Mouse (Mus musculus) adrenal gland, postnatal 10 days (tissue): ENCODE data around the gene Ttll12. TPM values are rescaled to one million over a fixed set of nuclear protein-coding genes. Genes with fewer than 3 reads are reported as not detected.

Source experiments
- DNase-seq: peaks from one replicate; pipeline ENCODE4 v3.0.0; 2021; ENCODE audit warnings: mixed read lengths
- total RNA-seq, 2 experiments: library from RNA; stranded (reverse); gene quantifications; 2 replicates each; pipeline ENCODE4 v1.2.3; 2021

Ttll12 gene
- total RNA-seq, 2 experiments from 2014 or later, result 19.0 to 21.1 TPM

- peak; percentile 79 for DNase-seq
Measured at GRCm38 (mm10) chr15:83526424-83527091, 68.4 kb downstream of the Ttll12 start, which contains the start of gene Bik. Gene Bik (plus strand): TSS chr15:83526862.

Other genes starting within 250 kb of the Ttll12 start
- 10 to 100 TPM; 24.0 to 24.7 TPM for gene Arfgap3, start 244.9 kb downstream of the Ttll12 start, total RNA-seq
- gene Pacsin2, start 130.6 kb downstream of the Ttll12 start, total RNA-seq, result 10 to 100 TPM; 69.9 to 76.3 TPM
- gene Ttll1, start 84.3 kb downstream of the Ttll12 start, total RNA-seq, result 1 to 10 TPM; 7.0 to 9.5 TPM
- gene Bik, start 68.3 kb downstream of the Ttll12 start, total RNA-seq, result 10 to 100 TPM; 10.4 to 12.1 TPM
- gene Tspo, start 31.6 kb downstream of the Ttll12 start, total RNA-seq, result 100 to 1,000 TPM; 298 to 316 TPM
- 10 to 100 TPM; 43.1 to 49.3 TPM for gene Mcat, start 31.4 kb downstream of the Ttll12 start, total RNA-seq
- 1 to 10 TPM; 5.5 to 9.4 TPM for gene Scube1, start 129.9 kb upstream of the Ttll12 start, total RNA-seq
- gene Mpped1, start 184.3 kb upstream of the Ttll12 start, total RNA-seq, result under 1 TPM in 1 of 2 experiments, not detected in 1; 0.27 TPM